Mouse (Mus musculus) G1E (cell line): ENCODE results near the gene 9830107B12Rik. TPM values are rescaled to one million over a fixed set of nuclear protein-coding genes. Genes with fewer than 3 reads are reported as not detected.
A peak's percentile ranks its signal among the peaks of the same experiment; 100 is the strongest.

Experiments used
- ATAC-seq: 2 replicates; pipeline ENCODE4 v1.8.0; 2016; ENCODE audit warnings: mild to moderate bottlenecking; ENCODE audit not compliant: insufficient number of reproducible peaks, poor library complexity, low FRiP score, severe bottlenecking; ENCODE audit errors: extremely low read depth
- DNase-seq: peaks from one replicate; pipeline ENCODE4 v3.0.0; 2012; ENCODE audit warnings: low spot score
- H3K27me3 ChIP-seq: 2 replicates; pipeline ENCODE4 v1.6.1; 2012; ENCODE audit warnings: mild to moderate bottlenecking, low read length, inconsistent platforms; ENCODE audit not compliant: insufficient read depth
- H3K36me3 ChIP-seq: replicated peaks from 2 replicates; pipeline ENCODE3; 2012; ENCODE audit warnings: mild to moderate bottlenecking, inconsistent platforms
- H3K4me1 ChIP-seq: 2 replicates; pipeline ENCODE4 v1.6.1; 2012; ENCODE audit warnings: low read depth, low read length, inconsistent platforms, mixed read lengths; ENCODE audit not compliant: insufficient read depth
- H3K4me3 ChIP-seq: 2 replicates; pipeline ENCODE4 v1.5.1; 2012; ENCODE audit warnings: low read depth, mild to moderate bottlenecking, inconsistent platforms, low read length, moderate library complexity, mixed read lengths
- H3K9me3 ChIP-seq: replicated peaks from 2 replicates; pipeline ENCODE4 v1.6.1; 2012; ENCODE audit warnings: inconsistent platforms
- CTCF ChIP-seq: IDR thresholded peaks from 2 replicates; pipeline ENCODE4 v1.5.1; 2012; ENCODE audit warnings: low read depth, low read length, inconsistent platforms, mixed read lengths
- GATA1 ChIP-seq: IDR thresholded peaks from 2 replicates; pipeline ENCODE4 v1.6.1; 2012; ENCODE audit warnings: borderline replicate concordance, low read length, inconsistent platforms, mixed read lengths
- GATA2 ChIP-seq: IDR thresholded peaks from 2 replicates; pipeline ENCODE4 v1.6.1; 2012; ENCODE audit warnings: low read depth, low read length, inconsistent platforms, borderline replicate concordance
- POLR2AphosphoS5 ChIP-seq: IDR thresholded peaks from 2 replicates; pipeline ENCODE4 v1.6.1; 2012; ENCODE audit warnings: low read depth, low read length, inconsistent platforms; ENCODE audit not compliant: insufficient replicate concordance
- TAL1 ChIP-seq: conservative IDR thresholded peaks from 2 replicates; pipeline ENCODE4 v1.6.1; 2012; ENCODE audit warnings: low read depth, low read length, inconsistent platforms, mixed read lengths
- polyA plus RNA-seq: library from polyadenylated mRNA; stranded (reverse); fragments of >175 nt; gene quantifications from 2 replicates; pipeline ENCODE4 v1.2.3, GENCODE M21; 2012
- total RNA-seq, 2 experiments: library from RNA; stranded (forward) in 1 of 2; stranded (reverse) in 1 of 2; fragments of 200-1000 nt in 1 of 2; fragments of >200 nt in 1 of 2; fragmentation: Nextera tagmentation in 1 of 2; gene quantifications; 2 replicates each; pipeline ENCODE4 v1.2.3; 2014 to 2017

9830107B12Rik gene
- total and polyA plus RNA-seq, 3 experiments, result 0.38 TPM; not detected in 2

GRCm38 (mm10) chr17:48107333-48107732 is 38.7 kb downstream of the 9830107B12Rik start:
- no peak for TF ChIP-seq GATA1
- Histone ChIP-seq H3K4me1 (no peaks in the 10 kb centered on the region), H3K27me3 (no peaks in the 10 kb centered on the region), H3K9me3 (no peaks in the 10 kb centered on the region), H3K4me3 (no peak overlapping the region), H3K36me3 (no peaks in the 10 kb centered on the region)
- DNase-seq, result no peak
- no peak for ATAC-seq

GRCm38 (mm10) chr17:48100441-48101417 is 45.3 kb downstream of the 9830107B12Rik start:
- peaks cover 21% of the 10 kb centered on the region for H3K9me3 ChIP-seq
- TF ChIP-seq POLR2AphosphoS5 (no peak), CTCF (peak; percentile 60)

GRCm38 (mm10) chr17:48099312-48099711 is 46.8 kb downstream of the 9830107B12Rik start:
- no peak for DNase-seq
- Histone ChIP-seq H3K36me3 (no peaks in the 10 kb centered on the region), H3K4me3 (no peak overlapping the region), H3K9me3 (peaks cover 23% of the 10 kb centered on the region), H3K27me3 (peaks cover 8% of the 10 kb centered on the region; the same call in 1 of the 2 replicates), H3K4me1 (no peaks in the 10 kb centered on the region)
- no peak for TF ChIP-seq POLR2AphosphoS5
- no peak for TF ChIP-seq CTCF
- TF ChIP-seq TAL1, result no peak
- no peak for TF ChIP-seq GATA1
- no peak for TF ChIP-seq GATA2
- ATAC-seq, result no peak

More at GRCm38 (mm10) chr17:48100441-48101417, 45.3 kb downstream of the 9830107B12Rik start:
- Histone ChIP-seq H3K4me1 (no peaks in the 10 kb centered on the region), H3K4me3 (no peak overlapping the region), H3K27me3 (peaks cover 8% of the 10 kb centered on the region; the same call in 1 of the 2 replicates), H3K36me3 (no peaks in the 10 kb centered on the region)
- DNase-seq (peak; percentile 54), ATAC-seq (peak; percentile 66)

- no peak for ATAC-seq
- H3K27me3 ChIP-seq, result peaks cover 8% of the 10 kb centered on the region; the same call in 1 of the 2 replicates
Measured at GRCm38 (mm10) chr17:48098528-48098890, 47.6 kb downstream of the 9830107B12Rik start.

GRCm38 (mm10) chr17:48097743-48098527 is 48.1 kb downstream of the 9830107B12Rik start:
- TF ChIP-seq CTCF (no peak), GATA2 (no peak), POLR2AphosphoS5 (no peak), GATA1 (no peak), TAL1 (no peak)
- H3K4me1 ChIP-seq, result no peaks in the 10 kb centered on the region
- no peaks in the 10 kb centered on the region for H3K36me3 ChIP-seq
- ATAC-seq (no peak), DNase-seq (no peak)
- peaks cover 32% of the 10 kb centered on the region for H3K9me3 ChIP-seq
- peaks cover 8% of the 10 kb centered on the region; the same call in 1 of the 2 replicates for H3K27me3 ChIP-seq
- H3K4me3 ChIP-seq, result no peak overlapping the region

More at GRCm38 (mm10) chr17:48098528-48098890, 47.6 kb downstream of the 9830107B12Rik start:
- Histone ChIP-seq H3K9me3 (peaks cover 31% of the 10 kb centered on the region), H3K4me1 (no peaks in the 10 kb centered on the region), H3K36me3 (no peaks in the 10 kb centered on the region), H3K4me3 (no peak overlapping the region)
- TF ChIP-seq TAL1, result no peak
- TF ChIP-seq GATA1, result no peak
- no peak for TF ChIP-seq CTCF
- TF ChIP-seq GATA2, result no peak
- TF ChIP-seq POLR2AphosphoS5, result no peak
- DNase-seq, result no peak

GRCm38 (mm10) chr17:48097011-48097742 is 48.9 kb downstream of the 9830107B12Rik start:
- H3K9me3 ChIP-seq, result peaks cover 32% of the 10 kb centered on the region
- H3K4me3 ChIP-seq, result no peak overlapping the region
- H3K4me1 ChIP-seq, result no peaks in the 10 kb centered on the region
- peaks cover 8% of the 10 kb centered on the region; the same call in 1 of the 2 replicates for H3K27me3 ChIP-seq
- TF ChIP-seq GATA2 (no peak), GATA1 (no peak), TAL1 (no peak), POLR2AphosphoS5 (no peak), CTCF (no peak)
- ATAC-seq, result no peak
- no peak for DNase-seq
- no peaks in the 10 kb centered on the region for H3K36me3 ChIP-seq
